Mouse (Mus musculus): ENCODE results near the gene Cklf. TPM values are rescaled to one million over a fixed set of nuclear protein-coding genes. Genes with fewer than 3 reads are reported as not detected.

Cklf gene
- polyA plus RNA-seq (2016; fragmentation: Nextera tagmentation; extraction: Ambion mirVana), result 40.7 and 48.2 TPM in 2 replicates

GRCm38 (mm10) chr8:104250439-104251367 is at the start of gene Cklf:
Gene Cklf (plus strand): TSS chr8:104250861.
- 4% methylated on average over 41 of the region's 41 CpGs for WGBS
- Histone ChIP-seq H3K4me2 (replicated peaks) (peak within 1 kb of the TSS; percentile 74), H3K4me3 (peak within 1 kb of the TSS; percentile 64), H3K4me1 (peaks cover 23% of the 10 kb centered on the region), H3K9ac (peak within 1 kb of the TSS; percentile 69), H3K27ac (peak within 1 kb of the TSS; percentile 79), H3K9me3 (replicated peaks) (no peaks in the 10 kb centered on the region), H3K36me3 (no peaks in the 10 kb centered on the region), H3K27me3 (no peaks in the 10 kb centered on the region)
- peak; percentile 85 for ATAC-seq (ENCODE audit: low FRiP score)

GRCm38 (mm10) chr8:104201622-104202021 is 49.0 kb upstream of the Cklf start:
- 0 out of 2 replicates have a peak, but pooled peaks cover 9% of the 10 kb centered on the region for H3K27me3 ChIP-seq
- no peaks in the 10 kb centered on the region for H3K9me3 ChIP-seq (replicated peaks)
- H3K36me3 ChIP-seq, result no peaks in the 10 kb centered on the region
- no peak overlapping the region for H3K9ac ChIP-seq
- H3K4me1 ChIP-seq, result no peaks in the 10 kb centered on the region
- 76% methylated on average over 3 of the region's 3 CpGs for WGBS
- no peak overlapping the region for H3K27ac ChIP-seq
- H3K4me3 ChIP-seq, result no peak overlapping the region
- ATAC-seq (ENCODE audit: low FRiP score), result no peak
- H3K4me2 ChIP-seq (replicated peaks), result no peak overlapping the region

- Histone ChIP-seq H3K27me3 (0 out of 2 replicates have a peak, but pooled peaks cover 9% of the 10 kb centered on the region), H3K9ac (no peak overlapping the region), H3K4me3 (no peak overlapping the region), H3K4me1 (no peaks in the 10 kb centered on the region), H3K9me3 (replicated peaks) (no peaks in the 10 kb centered on the region), H3K4me2 (replicated peaks) (no peak overlapping the region), H3K36me3 (no peaks in the 10 kb centered on the region), H3K27ac (no peak overlapping the region)
- WGBS, result 94% methylated on average over 4 of the region's 4 CpGs
- ATAC-seq (ENCODE audit: low FRiP score), result no peak
These were observed 48.3 kb upstream of the Cklf start for GRCm38 (mm10) chr8:104202320-104202719.

- peak; percentile 40; the same call in 1 of the 2 replicates for ATAC-seq (ENCODE audit: low FRiP score)
- no peak overlapping the region for H3K4me3 ChIP-seq
- no peak overlapping the region for H3K27ac ChIP-seq
- no peaks in the 10 kb centered on the region for H3K9me3 ChIP-seq (replicated peaks)
- H3K27me3 ChIP-seq, result 0 out of 2 replicates have a peak, but pooled peaks cover 9% of the 10 kb centered on the region
- WGBS, result 43% methylated on average over 3 of the region's 3 CpGs
- no peaks in the 10 kb centered on the region for H3K36me3 ChIP-seq
- no peak overlapping the region for H3K4me2 ChIP-seq (replicated peaks)
- H3K4me1 ChIP-seq, result no peaks in the 10 kb centered on the region
- no peak overlapping the region for H3K9ac ChIP-seq
These were observed 45.4 kb upstream of the Cklf start for GRCm38 (mm10) chr8:104205292-104205691.

- Histone ChIP-seq H3K4me2 (replicated peaks) (no peak overlapping the region), H3K27ac (no peak overlapping the region), H3K4me3 (no peak overlapping the region), H3K4me1 (no peaks in the 10 kb centered on the region; the same call in 1 of the 2 replicates), H3K27me3 (no peaks in the 10 kb centered on the region), H3K9me3 (replicated peaks) (no peaks in the 10 kb centered on the region), H3K9ac (no peak overlapping the region), H3K36me3 (no peaks in the 10 kb centered on the region)
- no peak for ATAC-seq (ENCODE audit: low FRiP score)
- WGBS, result 92% methylated on average over 5 of the region's 5 CpGs
These were observed 33.1 kb upstream of the Cklf start for GRCm38 (mm10) chr8:104217601-104218000.

GRCm38 (mm10) chr8:104219079-104219478 is 31.6 kb upstream of the Cklf start:
- Histone ChIP-seq H3K4me3 (no peak overlapping the region), H3K36me3 (peaks cover 5% of the 10 kb centered on the region; the same call in 1 of the 2 replicates), H3K4me1 (no peaks in the 10 kb centered on the region; the same call in 1 of the 2 replicates), H3K9ac (no peak overlapping the region), H3K4me2 (replicated peaks) (no peak overlapping the region), H3K27me3 (no peaks in the 10 kb centered on the region), H3K27ac (no peak overlapping the region), H3K9me3 (replicated peaks) (no peaks in the 10 kb centered on the region)
- WGBS, result 29% methylated on average over 11 of the region's 11 CpGs
- no peak for ATAC-seq (ENCODE audit: low FRiP score)

- peaks cover 12% of the 10 kb centered on the region for H3K36me3 ChIP-seq
- no peaks in the 10 kb centered on the region for H3K27me3 ChIP-seq
- WGBS, result 44% methylated on average over 5 of the region's 5 CpGs
- peak; percentile 67; the same call in 1 of the 2 replicates for ATAC-seq (ENCODE audit: low FRiP score)
- H3K4me3 ChIP-seq, result no peak overlapping the region
- H3K9ac ChIP-seq, result no peak overlapping the region
- H3K9me3 ChIP-seq (replicated peaks), result 0 out of 2 replicates have a peak, but pooled peaks cover 2% of the 10 kb centered on the region
- no peak overlapping the region for H3K27ac ChIP-seq
- no peak overlapping the region for H3K4me2 ChIP-seq (replicated peaks)
- H3K4me1 ChIP-seq, result no peaks in the 10 kb centered on the region; the same call in 1 of the 2 replicates
These were observed 30.9 kb upstream of the Cklf start for GRCm38 (mm10) chr8:104219806-104220205.

GRCm38 (mm10) chr8:104227048-104227447 is 23.6 kb upstream of the Cklf start:
- peaks cover 82% of the 10 kb centered on the region for H3K36me3 ChIP-seq
- WGBS, result 92% methylated on average over 5 of the region's 5 CpGs
- ATAC-seq (ENCODE audit: low FRiP score), result no peak

GRCm38 (mm10) chr8:104230377-104230776 is 20.3 kb upstream of the Cklf start:
- H3K4me2 ChIP-seq (replicated peaks), result no peak overlapping the region
- H3K4me1 ChIP-seq, result no peaks in the 10 kb centered on the region
- H3K36me3 ChIP-seq, result peaks cover 94% of the 10 kb centered on the region
- H3K4me3 ChIP-seq, result no peak overlapping the region
- no peak for ATAC-seq (ENCODE audit: low FRiP score)
- WGBS, result 89% methylated on average over 9 of the region's 9 CpGs
- H3K9me3 ChIP-seq (replicated peaks), result no peaks in the 10 kb centered on the region
- H3K27ac ChIP-seq, result no peak overlapping the region
- H3K27me3 ChIP-seq, result no peaks in the 10 kb centered on the region
- H3K9ac ChIP-seq, result no peak overlapping the region

More at GRCm38 (mm10) chr8:104227048-104227447, 23.6 kb upstream of the Cklf start:
- H3K27ac ChIP-seq, result no peak overlapping the region
- H3K27me3 ChIP-seq, result no peaks in the 10 kb centered on the region
- H3K9me3 ChIP-seq (replicated peaks), result 0 out of 2 replicates have a peak, but pooled peaks cover 2% of the 10 kb centered on the region
- no peak overlapping the region for H3K4me2 ChIP-seq (replicated peaks)
- no peaks in the 10 kb centered on the region for H3K4me1 ChIP-seq
- no peak overlapping the region for H3K4me3 ChIP-seq
- no peak overlapping the region for H3K9ac ChIP-seq

- Histone ChIP-seq H3K36me3 (peaks cover 93% of the 10 kb centered on the region), H3K27me3 (no peaks in the 10 kb centered on the region), H3K9me3 (replicated peaks) (no peaks in the 10 kb centered on the region), H3K27ac (no peak overlapping the region), H3K4me3 (no peak overlapping the region), H3K9ac (no peak overlapping the region), H3K4me1 (no peaks in the 10 kb centered on the region), H3K4me2 (replicated peaks) (no peak overlapping the region)
- WGBS, result 93% methylated on average over 4 of the region's 4 CpGs
- ATAC-seq (ENCODE audit: low FRiP score), result no peak
These were observed 18.6 kb upstream of the Cklf start for GRCm38 (mm10) chr8:104232039-104232438.

GRCm38 (mm10) chr8:104232919-104233318 is 17.7 kb upstream of the Cklf start:
- ATAC-seq (ENCODE audit: low FRiP score), result no peak
- Histone ChIP-seq H3K4me2 (replicated peaks) (no peak overlapping the region), H3K36me3 (peaks cover 93% of the 10 kb centered on the region), H3K4me1 (no peaks in the 10 kb centered on the region), H3K27me3 (no peaks in the 10 kb centered on the region), H3K9ac (no peak overlapping the region), H3K4me3 (no peak overlapping the region), H3K9me3 (replicated peaks) (no peaks in the 10 kb centered on the region), H3K27ac (no peak overlapping the region)
- 93% methylated on average over 5 of the region's 5 CpGs for WGBS

GRCm38 (mm10) chr8:104234573-104234972 is 16.1 kb upstream of the Cklf start:
- WGBS, result 49% methylated on average over 6 of the region's 6 CpGs
- no peak overlapping the region for H3K9ac ChIP-seq
- 0 out of 2 replicates have a peak, but pooled peaks have one; percentile 48 for ATAC-seq (ENCODE audit: low FRiP score)
- H3K4me3 ChIP-seq, result no peak overlapping the region
- no peak overlapping the region for H3K4me2 ChIP-seq (replicated peaks)
- H3K27me3 ChIP-seq, result no peaks in the 10 kb centered on the region
- no peak overlapping the region for H3K27ac ChIP-seq
- H3K9me3 ChIP-seq (replicated peaks), result no peaks in the 10 kb centered on the region
- peaks cover 94% of the 10 kb centered on the region for H3K36me3 ChIP-seq
- H3K4me1 ChIP-seq, result no peaks in the 10 kb centered on the region

All from hindbrain, embryonic 12.5 days (tissue).